8 mouse cellular contexts compared by ENCODE assay signal in genomic region chr14:48119012-48119647, GRCm38 (mm10). TPM values are rescaled to one million over a fixed set of nuclear protein-coding genes. Genes with fewer than 3 reads are reported as not detected.
DNase-seq lines count a peak whose midpoint lies in the region; ATAC-seq and TF ChIP-seq lines count a peak whose summit lies in the region.

No protein-coding gene starts in this region.

- peak overlapping the region; percentile 89; the same call in 1 of the 2 replicates for H3K4me3 ChIP-seq in heart, embryonic 10.5 days
- peak overlapping the region; percentile 10; the same call in 1 of the 2 replicates for H3K4me3 ChIP-seq in forebrain, embryonic 12.5 days (replicated peaks)
- no peak overlapping the region for H3K4me3 ChIP-seq in limb, embryonic 14.5 days (replicated peaks; ENCODE audit: low read length)

- no peak for DNase-seq in heart, embryonic 10.5 days (ENCODE audit: low spot score)
- DNase-seq in heart, postnatal 4 days = no peak
- peak; percentile 27 for DNase-seq in Muller cell, postnatal 12 days (ENCODE audit: inconsistent ontology term)
- no peak for DNase-seq in limb, embryonic 14.5 days (ENCODE audit: low spot score)
- DNase-seq in spleen, adult 18-20 months = no peak
- DNase-seq in ovary, postnatal 36 days (ENCODE audit: low spot score) = no peak
- no peak for DNase-seq in lung, postnatal 25 days (ENCODE audit: low spot score)

- peaks cover 12% of the 10 kb centered on the region; the same call in 1 of the 2 replicates for H3K27me3 ChIP-seq in heart, embryonic 10.5 days (ENCODE audit: insufficient read depth, poor library complexity, severe bottlenecking)
- H3K27me3 ChIP-seq in forebrain, embryonic 12.5 days = peaks cover 4% of the 10 kb centered on the region; the same call in 1 of the 2 replicates
- no peaks in the 10 kb centered on the region for H3K27me3 ChIP-seq in limb, embryonic 14.5 days (ENCODE audit: control insufficient read depth, insufficient read depth, low read length)

- H3K4me1 ChIP-seq in heart, embryonic 10.5 days = peaks cover 17% of the 10 kb centered on the region
- peaks cover 40% of the 10 kb centered on the region for H3K4me1 ChIP-seq in forebrain, embryonic 12.5 days
- H3K4me1 ChIP-seq in limb, embryonic 14.5 days (ENCODE audit: control insufficient read depth, insufficient read depth, low read length) = peaks cover 26% of the 10 kb centered on the region

- 17% methylated on average over 9 of the region's 9 CpGs for WGBS in heart, embryonic 10.5 days
- 1% methylated on average over 9 of the region's 9 CpGs for WGBS in forebrain, embryonic 12.5 days
- WGBS in limb, embryonic 14.5 days = 7% methylated on average over 9 of the region's 9 CpGs

- no peak overlapping the region for H3K27ac ChIP-seq in heart, embryonic 10.5 days
- peak overlapping the region; percentile 46; the same call in 1 of the 2 replicates for H3K27ac ChIP-seq in forebrain, embryonic 12.5 days
- no peak overlapping the region for H3K27ac ChIP-seq in limb, embryonic 14.5 days (replicated peaks; ENCODE audit: low read depth, low read length)

- no peak overlapping the region for H3K9ac ChIP-seq in forebrain, embryonic 12.5 days
- H3K9ac ChIP-seq in limb, embryonic 14.5 days (ENCODE audit: low read depth, low read length, severe bottlenecking) = no peak overlapping the region

- H3K4me2 ChIP-seq in forebrain, embryonic 12.5 days = peak overlapping the region; percentile 85
- peak overlapping the region; percentile 82 for H3K4me2 ChIP-seq in limb, embryonic 14.5 days (replicated peaks; ENCODE audit: low read depth, low read length, severe bottlenecking)

- no peak for TF ChIP-seq POLR2A in limb, embryonic 14.5 days (IDR thresholded peaks at IDR 0.05; ENCODE audit: borderline replicate concordance, extremely low read depth, insufficient read depth, insufficient read length)

- ATAC-seq in forebrain, embryonic 12.5 days (ENCODE audit: low FRiP score) = peak; percentile 30
- no peak for ATAC-seq in limb, embryonic 14.5 days (ENCODE audit: low FRiP score, low read depth)

- no peaks in the 10 kb centered on the region for H3K36me3 ChIP-seq in heart, embryonic 10.5 days
- no peaks in the 10 kb centered on the region for H3K36me3 ChIP-seq in forebrain, embryonic 12.5 days (replicated peaks)
- no peaks in the 10 kb centered on the region for H3K36me3 ChIP-seq in limb, embryonic 14.5 days (ENCODE audit: control insufficient read depth, insufficient read depth, low read length)

- no peaks in the 10 kb centered on the region for H3K9me3 ChIP-seq in heart, embryonic 10.5 days
- no peaks in the 10 kb centered on the region for H3K9me3 ChIP-seq in forebrain, embryonic 12.5 days
- no peaks in the 10 kb centered on the region for H3K9me3 ChIP-seq in limb, embryonic 14.5 days (ENCODE audit: control insufficient read depth, low read length)

RNA-seq across cellular contexts. Expression of gene Peli2, which starts 1.5 kb away (rescaled TPM):
- 3.1 and 5.0 TPM in 2 replicates for polyA plus RNA-seq in heart, embryonic 10.5 days (2016; fragmentation: Nextera tagmentation; extraction: Ambion mirVana)
- 10 to 100 TPM; 12.1 to 12.8 TPM for total RNA-seq in heart, postnatal 4 days (2021)
- 9.4 and 11.1 TPM in 2 replicates for polyA plus RNA-seq in forebrain, embryonic 12.5 days (2016; fragmentation: Nextera tagmentation; extraction: Ambion mirVana)
- 14.5 and 17.0 TPM in 2 replicates for polyA plus RNA-seq in limb, embryonic 14.5 days (2012; rRNA removed)
- polyA plus RNA-seq in limb, embryonic 14.5 days (2014; fragmentation: Nextera tagmentation; extraction: Ambion mirVana) = 9.1 and 11.3 TPM in 2 replicates
